Mouse (Mus musculus): ENCODE data around the gene Ube2q2. TPM values are rescaled to one million over a fixed set of nuclear protein-coding genes. Genes with fewer than 3 reads are reported as not detected.

The Ube2q2 gene
- polyA plus RNA-seq, 1 experiment from 2014 or later, result 24.3 TPM

DNA sequence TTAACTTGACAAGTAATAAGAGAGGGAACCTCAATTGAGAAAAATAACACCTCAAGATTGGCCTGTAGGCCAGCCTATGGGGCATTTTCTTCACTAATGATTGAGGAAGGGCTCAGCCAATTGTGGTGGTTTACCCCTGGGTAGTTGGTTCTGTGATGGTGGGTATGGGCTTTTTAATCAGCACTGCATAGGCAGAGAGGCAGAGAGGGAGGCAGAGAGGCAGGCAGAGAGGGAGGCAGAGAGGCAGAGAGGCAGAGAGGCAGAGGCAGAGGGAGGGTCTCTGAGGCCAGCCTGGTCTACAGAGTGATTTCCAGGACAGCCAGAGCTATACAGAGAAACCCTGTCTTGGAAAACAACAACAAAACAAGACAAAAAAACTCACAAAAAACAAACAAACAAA, 2.4 kb downstream of the Ube2q2 start:
- DNase-seq (ENCODE audit: low spot score) (no peak), ATAC-seq (no peak)
- Histone ChIP-seq H3K4me3 (ENCODE audit: low read depth, low read length) (peak overlapping the region; percentile 85; the same call in 1 of the 2 replicates), H3K9me3 (replicated peaks; ENCODE audit: control insufficient read depth, low read length) (no peaks in the 10 kb centered on the region), H3K36me3 (ENCODE audit: control insufficient read depth, insufficient read depth, low read length) (no peaks in the 10 kb centered on the region; the same call in 1 of the 2 replicates), H3K27ac (ENCODE audit: low read depth, low read length) (no peak overlapping the region), H3K9ac (ENCODE audit: low read length) (no peak overlapping the region), H3K27me3 (replicated peaks; ENCODE audit: control insufficient read depth, insufficient read depth, low read length) (no peaks in the 10 kb centered on the region), H3K4me1 (ENCODE audit: control insufficient read depth, insufficient read depth, low read length) (peaks cover 6% of the 10 kb centered on the region; the same call in 1 of the 2 replicates), H3K4me2 (ENCODE audit: low read length) (peak overlapping the region; percentile 88)

DNA sequence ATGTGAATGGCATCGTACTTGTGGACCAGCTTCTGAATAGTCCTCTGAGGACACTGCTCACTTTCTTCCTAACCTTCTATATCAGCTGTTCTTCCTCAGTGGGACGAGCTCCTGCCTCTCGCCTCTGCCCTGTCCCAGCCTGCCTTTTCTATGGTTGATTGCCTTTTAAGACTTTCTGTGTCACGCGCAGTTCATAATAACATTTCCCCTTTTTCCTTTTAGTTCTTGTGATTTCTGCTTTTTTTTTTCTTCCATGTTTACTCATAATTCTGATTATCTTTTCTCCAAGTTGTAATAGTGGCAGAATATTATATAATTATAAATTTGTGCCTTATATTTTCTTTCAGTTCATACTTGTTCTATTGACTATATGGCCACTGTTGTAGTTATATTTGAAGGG, 4.3 kb downstream of the Ube2q2 start:
- Histone ChIP-seq H3K4me1 (ENCODE audit: control insufficient read depth, insufficient read depth, low read length) (peaks cover 6% of the 10 kb centered on the region; the same call in 1 of the 2 replicates), H3K4me2 (ENCODE audit: low read length) (no peak overlapping the region), H3K27ac (ENCODE audit: low read depth, low read length) (no peak overlapping the region), H3K27me3 (replicated peaks; ENCODE audit: control insufficient read depth, insufficient read depth, low read length) (no peaks in the 10 kb centered on the region), H3K9me3 (replicated peaks; ENCODE audit: control insufficient read depth, low read length) (no peaks in the 10 kb centered on the region), H3K36me3 (ENCODE audit: control insufficient read depth, insufficient read depth, low read length) (no peaks in the 10 kb centered on the region; the same call in 1 of the 2 replicates), H3K4me3 (ENCODE audit: low read depth, low read length) (no peak overlapping the region), H3K9ac (ENCODE audit: low read length) (no peak overlapping the region)
- ATAC-seq (no peak), DNase-seq (ENCODE audit: low spot score) (no peak)
- 91% methylated on average over 5 of the region's 5 CpGs for WGBS

DNA sequence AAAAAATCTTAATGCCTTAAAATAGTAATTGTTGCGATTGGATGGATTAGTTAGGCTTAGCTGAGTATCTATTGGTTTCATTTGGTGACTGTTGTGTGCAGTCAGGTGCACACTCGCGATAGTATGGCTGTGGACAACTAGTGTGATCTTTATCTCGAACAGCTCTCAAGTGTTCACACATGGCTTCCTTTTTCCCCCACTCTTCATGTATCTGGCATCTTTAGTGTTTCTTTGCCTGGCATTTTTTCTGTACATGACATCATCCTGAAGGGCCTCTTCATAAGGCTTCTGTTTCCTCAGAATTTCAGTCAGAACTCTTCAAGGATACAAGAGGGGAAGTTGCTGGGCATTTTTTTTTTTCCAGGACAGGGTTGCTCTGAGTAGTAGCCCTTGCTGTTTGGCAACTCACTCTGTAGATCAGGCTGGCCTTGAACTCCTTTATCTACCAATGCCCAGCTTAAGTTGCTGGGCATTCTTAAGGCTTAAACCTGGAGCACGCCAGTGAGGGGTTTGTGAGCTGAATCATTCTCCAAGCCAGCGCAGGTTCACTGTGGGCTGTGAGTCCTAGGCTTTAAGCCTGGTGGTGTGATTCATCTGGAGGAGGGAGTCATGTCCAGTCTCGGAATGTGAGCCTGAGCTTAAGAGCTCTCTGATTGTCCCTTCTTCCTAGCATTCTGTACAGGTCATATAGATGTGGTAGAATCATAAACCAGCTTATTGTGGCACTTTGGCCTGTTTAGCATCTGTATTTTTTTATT, 22.2 kb downstream of the Ube2q2 start:
- no peaks in the 10 kb centered on the region for H3K9me3 ChIP-seq (replicated peaks; ENCODE audit: control insufficient read depth, low read length)
- DNase-seq (ENCODE audit: low spot score) (no peak), ATAC-seq (no peak)
- H3K4me3 ChIP-seq (ENCODE audit: low read depth, low read length), result no peak overlapping the region
- H3K27me3 ChIP-seq (replicated peaks; ENCODE audit: control insufficient read depth, insufficient read depth, low read length), result no peaks in the 10 kb centered on the region
- no peak overlapping the region for H3K4me2 ChIP-seq (ENCODE audit: low read length)
- whole genome bisulfite sequencing, result 91% methylated on average over 7 of the region's 7 CpGs
- H3K27ac ChIP-seq (ENCODE audit: low read depth, low read length), result no peak overlapping the region
- H3K36me3 ChIP-seq (ENCODE audit: control insufficient read depth, insufficient read depth, low read length), result 0 out of 2 replicates have a peak, but pooled peaks cover 3% of the 10 kb centered on the region
- H3K9ac ChIP-seq (ENCODE audit: low read length), result no peak overlapping the region
- H3K4me1 ChIP-seq (ENCODE audit: control insufficient read depth, insufficient read depth, low read length), result no peaks in the 10 kb centered on the region

DNA sequence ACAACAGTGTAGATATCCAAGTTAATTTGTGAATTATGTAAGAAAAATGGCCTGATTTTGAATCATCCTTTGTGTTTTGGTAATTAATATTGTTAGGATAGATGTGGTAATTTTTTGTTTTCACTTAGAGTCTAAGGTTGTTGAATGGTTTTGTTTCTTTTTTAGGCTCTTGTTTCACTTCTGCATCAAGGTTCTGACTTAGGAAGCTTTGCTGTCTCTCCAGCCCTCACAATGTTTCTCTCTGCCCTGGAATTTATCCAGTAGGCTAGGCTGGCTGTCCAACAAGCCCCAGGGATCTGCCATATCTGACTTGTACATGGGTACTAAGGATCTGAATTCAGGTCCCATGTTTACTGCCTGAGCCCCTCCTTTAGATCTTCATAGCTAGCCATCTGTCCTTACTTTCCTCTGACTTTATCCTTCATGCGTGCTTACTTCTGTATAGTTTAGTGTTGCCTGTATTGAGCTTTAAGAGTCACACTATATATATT, 23.6 kb downstream of the Ube2q2 start:
- H3K4me3 ChIP-seq (ENCODE audit: low read depth, low read length), result no peak overlapping the region
- no peak overlapping the region for H3K4me2 ChIP-seq (ENCODE audit: low read length)
- H3K27me3 ChIP-seq (replicated peaks; ENCODE audit: control insufficient read depth, insufficient read depth, low read length), result no peaks in the 10 kb centered on the region
- no peaks in the 10 kb centered on the region for H3K9me3 ChIP-seq (replicated peaks; ENCODE audit: control insufficient read depth, low read length)
- WGBS, result 94% methylated on average over 1 of the region's 1 CpGs
- H3K27ac ChIP-seq (ENCODE audit: low read depth, low read length), result no peak overlapping the region
- H3K36me3 ChIP-seq (ENCODE audit: control insufficient read depth, insufficient read depth, low read length), result no peaks in the 10 kb centered on the region
- no peaks in the 10 kb centered on the region for H3K4me1 ChIP-seq (ENCODE audit: control insufficient read depth, insufficient read depth, low read length)
- ATAC-seq (no peak), DNase-seq (ENCODE audit: low spot score) (no peak)
- H3K9ac ChIP-seq (ENCODE audit: low read length), result no peak overlapping the region

DNA sequence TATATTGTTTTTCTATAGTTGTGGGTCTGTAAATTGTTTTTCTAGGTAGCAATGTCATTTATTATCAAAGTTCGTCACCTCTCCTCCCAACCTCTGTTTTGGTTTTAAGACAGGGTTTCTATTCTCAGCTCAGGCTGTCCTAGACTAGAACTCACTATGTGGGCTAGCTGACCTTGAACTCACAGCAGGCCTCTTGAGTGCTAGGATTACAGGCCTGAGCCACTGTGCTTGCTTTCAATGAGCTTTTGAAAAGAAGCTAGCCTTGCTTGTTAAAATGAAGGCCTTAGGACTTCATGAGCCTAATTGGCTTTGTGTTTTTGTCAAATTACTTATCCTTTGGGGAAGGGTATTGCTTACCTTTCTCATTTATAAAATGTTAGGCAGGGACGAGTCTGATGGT, 25.6 kb downstream of the Ube2q2 start:
- H3K4me3 ChIP-seq (ENCODE audit: low read depth, low read length), result no peak overlapping the region
- no peaks in the 10 kb centered on the region for H3K9me3 ChIP-seq (replicated peaks; ENCODE audit: control insufficient read depth, low read length)
- no peaks in the 10 kb centered on the region for H3K4me1 ChIP-seq (ENCODE audit: control insufficient read depth, insufficient read depth, low read length)
- DNase-seq (ENCODE audit: low spot score) (no peak), ATAC-seq (no peak)
- H3K4me2 ChIP-seq (ENCODE audit: low read length), result no peak overlapping the region
- H3K36me3 ChIP-seq (ENCODE audit: control insufficient read depth, insufficient read depth, low read length), result no peaks in the 10 kb centered on the region
- H3K9ac ChIP-seq (ENCODE audit: low read length), result no peak overlapping the region
- H3K27ac ChIP-seq (ENCODE audit: low read depth, low read length), result no peak overlapping the region
- 33% methylated on average over 2 of the region's 2 CpGs for WGBS
- H3K27me3 ChIP-seq (replicated peaks; ENCODE audit: control insufficient read depth, insufficient read depth, low read length), result no peaks in the 10 kb centered on the region

DNA sequence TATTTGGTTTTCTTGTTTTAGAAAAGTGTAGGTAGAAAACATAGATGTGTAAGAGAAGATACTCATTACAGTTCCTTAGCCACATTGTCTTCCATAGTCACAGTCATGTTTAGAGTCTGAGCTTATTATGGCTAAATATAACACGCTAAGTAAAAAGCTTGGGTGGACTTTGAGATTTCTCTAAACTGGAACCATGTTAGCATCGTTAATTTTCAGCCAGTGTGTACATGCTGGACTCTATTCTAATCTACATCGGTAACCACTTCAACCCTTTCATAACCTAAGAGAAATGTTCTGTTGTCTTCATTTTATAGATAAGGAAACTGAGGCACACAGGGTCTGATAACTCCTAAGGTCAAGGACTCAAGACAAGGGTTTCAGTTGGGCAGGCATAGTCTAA, 47.2 kb downstream of the Ube2q2 start:
- Histone ChIP-seq H3K4me2 (ENCODE audit: low read length) (no peak overlapping the region), H3K27ac (ENCODE audit: low read depth, low read length) (no peak overlapping the region), H3K27me3 (replicated peaks; ENCODE audit: control insufficient read depth, insufficient read depth, low read length) (no peaks in the 10 kb centered on the region), H3K4me1 (ENCODE audit: control insufficient read depth, insufficient read depth, low read length) (no peaks in the 10 kb centered on the region), H3K4me3 (ENCODE audit: low read depth, low read length) (no peak overlapping the region), H3K9ac (ENCODE audit: low read length) (no peak overlapping the region), H3K36me3 (ENCODE audit: control insufficient read depth, insufficient read depth, low read length) (peaks cover 9% of the 10 kb centered on the region; the same call in 1 of the 2 replicates), H3K9me3 (replicated peaks; ENCODE audit: control insufficient read depth, low read length) (no peaks in the 10 kb centered on the region)
- DNase-seq (ENCODE audit: low spot score) (no peak), ATAC-seq (no peak)
- 96% methylated on average over 3 of the region's 3 CpGs for WGBS

DNA sequence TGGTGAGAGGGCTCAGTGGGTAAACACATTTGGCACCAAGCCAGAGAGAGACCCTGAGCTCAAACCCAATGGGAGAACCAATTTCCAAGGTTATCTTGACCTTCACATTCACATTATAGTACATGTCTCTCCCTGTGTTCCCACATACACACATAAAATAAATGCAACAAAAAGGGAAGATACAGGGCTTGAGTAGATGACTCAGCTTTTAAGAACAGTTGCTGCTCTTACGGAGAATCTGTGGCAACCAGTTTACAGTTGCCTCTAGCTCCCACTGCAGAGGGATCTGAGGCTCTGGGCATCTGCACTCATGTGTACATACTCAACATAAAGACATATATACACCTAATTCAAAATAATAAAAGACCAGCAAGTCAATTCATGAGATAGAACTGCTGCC, 49.6 kb downstream of the Ube2q2 start:
- H3K9me3 ChIP-seq (replicated peaks; ENCODE audit: control insufficient read depth, low read length), result no peaks in the 10 kb centered on the region
- WGBS, result 96% methylated on average over 1 of the region's 1 CpGs
- ATAC-seq, result no peak
- H3K4me3 ChIP-seq (ENCODE audit: low read depth, low read length), result no peak overlapping the region
- no peak for DNase-seq (ENCODE audit: low spot score)
- H3K4me1 ChIP-seq (ENCODE audit: control insufficient read depth, insufficient read depth, low read length), result no peaks in the 10 kb centered on the region
- no peak overlapping the region for H3K4me2 ChIP-seq (ENCODE audit: low read length)
- no peak overlapping the region for H3K27ac ChIP-seq (ENCODE audit: low read depth, low read length)
- no peak overlapping the region for H3K9ac ChIP-seq (ENCODE audit: low read length)
- no peaks in the 10 kb centered on the region for H3K27me3 ChIP-seq (replicated peaks; ENCODE audit: control insufficient read depth, insufficient read depth, low read length)
- peaks cover 5% of the 10 kb centered on the region; the same call in 1 of the 2 replicates for H3K36me3 ChIP-seq (ENCODE audit: control insufficient read depth, insufficient read depth, low read length)

DNA sequence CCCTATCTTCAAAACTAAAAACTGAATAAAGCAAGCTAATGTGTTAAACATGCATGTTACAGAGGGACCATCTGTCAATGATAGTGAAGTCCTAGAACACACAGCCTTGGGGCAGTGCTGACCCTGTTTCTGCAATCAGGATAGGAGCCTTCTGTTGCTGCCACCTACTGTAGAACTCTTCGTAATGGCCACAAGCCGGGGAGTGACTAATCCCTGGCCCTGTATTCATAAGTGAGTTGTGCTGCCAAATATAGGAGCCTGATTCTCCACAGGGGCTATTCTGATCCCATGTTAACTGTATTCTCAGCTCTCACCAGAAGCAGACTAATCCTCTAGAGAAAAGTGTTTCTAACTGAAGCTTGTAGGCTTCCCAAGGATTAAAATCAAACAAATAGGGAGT, 50.7 kb downstream of the Ube2q2 start:
- Histone ChIP-seq H3K9ac (ENCODE audit: low read length) (no peak overlapping the region), H3K27me3 (replicated peaks; ENCODE audit: control insufficient read depth, insufficient read depth, low read length) (no peaks in the 10 kb centered on the region), H3K4me2 (ENCODE audit: low read length) (no peak overlapping the region), H3K4me1 (ENCODE audit: control insufficient read depth, insufficient read depth, low read length) (no peaks in the 10 kb centered on the region), H3K36me3 (ENCODE audit: control insufficient read depth, insufficient read depth, low read length) (peaks cover 8% of the 10 kb centered on the region; the same call in 1 of the 2 replicates), H3K27ac (ENCODE audit: low read depth, low read length) (no peak overlapping the region), H3K9me3 (replicated peaks; ENCODE audit: control insufficient read depth, low read length) (no peaks in the 10 kb centered on the region), H3K4me3 (ENCODE audit: low read depth, low read length) (no peak overlapping the region)
- ATAC-seq, result 0 out of 2 replicates have a peak, but pooled peaks have one; percentile 26
- peak; percentile 22 for DNase-seq (ENCODE audit: low spot score)
- WGBS, result 44% methylated on average over 2 of the region's 2 CpGs

DNA sequence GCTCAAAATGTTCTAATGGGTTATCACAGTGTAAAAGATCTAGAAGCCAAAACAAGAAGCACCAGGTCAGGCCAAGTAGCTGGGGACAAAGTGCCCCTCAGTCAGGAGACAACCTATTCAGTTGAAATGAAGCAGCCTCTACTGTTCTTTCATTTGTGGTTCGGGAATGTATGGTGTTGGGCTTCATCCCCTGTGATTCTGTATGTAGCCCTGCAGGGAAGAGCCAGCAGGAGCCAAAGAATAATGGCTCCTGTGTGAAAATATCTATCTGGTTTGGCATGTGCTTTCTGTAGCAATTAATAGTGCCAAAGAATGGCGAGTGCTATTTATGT, 59.8 kb downstream of the Ube2q2 start:
- Histone ChIP-seq H3K4me2 (ENCODE audit: low read length) (peak overlapping the region; percentile 78), H3K27ac (ENCODE audit: low read depth, low read length) (peak overlapping the region; percentile 63), H3K4me1 (ENCODE audit: control insufficient read depth, insufficient read depth, low read length) (peaks cover 12% of the 10 kb centered on the region), H3K9ac (ENCODE audit: low read length) (peak overlapping the region; percentile 90), H3K9me3 (replicated peaks; ENCODE audit: control insufficient read depth, low read length) (no peaks in the 10 kb centered on the region), H3K27me3 (replicated peaks; ENCODE audit: control insufficient read depth, insufficient read depth, low read length) (no peaks in the 10 kb centered on the region), H3K36me3 (ENCODE audit: control insufficient read depth, insufficient read depth, low read length) (peaks cover 9% of the 10 kb centered on the region), H3K4me3 (ENCODE audit: low read depth, low read length) (peak overlapping the region; percentile 56)
- DNase-seq (ENCODE audit: low spot score) (no peak), ATAC-seq (peak; percentile 25; the same call in 1 of the 2 replicates)
- 0% methylated on average over 2 of the region's 2 CpGs for WGBS
